Mouse (Mus musculus) kidney, embryonic 15.5 days (tissue): ENCODE results near the gene Mus81. TPM values are rescaled to one million over a fixed set of nuclear protein-coding genes. Genes with fewer than 3 reads are reported as not detected.
A peak's percentile ranks its signal among the peaks of the same experiment; 100 is the strongest.

ENCODE experiments used
- ATAC-seq: fragments of 200-750 bp; cut with Nextera tagmentation; replicated peaks from 2 replicates; pipeline ENCODE4 v1.8.0; 2017; ENCODE audit warnings: moderate TSS enrichment; ENCODE audit not compliant: low FRiP score
- H3K27ac ChIP-seq: fragments of 300-500 bp; sonication (generic); 2 replicates; pipeline ENCODE4 v1.5.1; 2015; ENCODE audit warnings: mild to moderate bottlenecking, inconsistent platforms
- H3K27me3 ChIP-seq: fragments of 300-500 bp; sonication (generic); 2 replicates; pipeline ENCODE4 v1.6.1; 2015; ENCODE audit warnings: inconsistent platforms
- H3K36me3 ChIP-seq: fragments of 300-500 bp; sonication (generic); 2 replicates; pipeline ENCODE4 v1.6.1; 2015; ENCODE audit warnings: inconsistent platforms
- H3K4me1 ChIP-seq: fragments of 300-500 bp; sonication (generic); 2 replicates; pipeline ENCODE4 v1.6.1; 2015; ENCODE audit warnings: inconsistent platforms
- H3K4me2 ChIP-seq: fragments of 300-500 bp; sonication (generic); 2 replicates; pipeline ENCODE4 v1.6.1; 2015; ENCODE audit warnings: moderate library complexity, mild to moderate bottlenecking, inconsistent platforms
- H3K4me3 ChIP-seq: fragments of 300-500 bp; sonication (generic); replicated peaks from 2 replicates; pipeline ENCODE4 v1.5.1; 2015; ENCODE audit warnings: mild to moderate bottlenecking, inconsistent platforms
- H3K9ac ChIP-seq: fragments of 300-500 bp; sonication (generic); 2 replicates; pipeline ENCODE4 v1.6.1; 2015; ENCODE audit warnings: mild to moderate bottlenecking, inconsistent platforms
- H3K9me3 ChIP-seq: fragments of 300-500 bp; sonication (generic); replicated peaks from 2 replicates; pipeline ENCODE4 v1.6.1; 2016; ENCODE audit warnings: inconsistent platforms
- WGBS: fragments of 180-500 bp; shearing (Covaris S2); methylation state at CpG from one replicate; pipeline ENCODE4 v1.1.7; 2015; ENCODE audit warnings: mixed read lengths; 5-methylcytosine and 5-hydroxymethylcytosine counted together
- polyA plus RNA-seq: library from polyadenylated mRNA; unstranded; fragments of >200 nt; fragmentation: Nextera tagmentation; extraction: Ambion mirVana; gene quantifications from 2 replicates; pipeline ENCODE4 v1.2.1, GENCODE M21; 2015

Gene Mus81
- polyA plus RNA-seq, 1 experiment from 2014 or later = 47.4 TPM

- H3K27ac ChIP-seq = no peak overlapping the region; the same call in 1 of the 2 replicates
- H3K4me1 ChIP-seq = peaks cover 45% of the 10 kb centered on the region
- no peak for ATAC-seq
- no peaks in the 10 kb centered on the region for H3K9me3 ChIP-seq
- WGBS = 66% methylated on average over 12 of the region's 12 CpGs
- H3K27me3 ChIP-seq = peaks cover 11% of the 10 kb centered on the region
- H3K36me3 ChIP-seq = peaks cover 13% of the 10 kb centered on the region
- H3K4me2 ChIP-seq = peak overlapping the region; percentile 95
- peak overlapping the region; percentile 6 for H3K9ac ChIP-seq
- peak overlapping the region; percentile 68 for H3K4me3 ChIP-seq
Observed at GRCm38 (mm10) chr19:5455037-5455436, 33.2 kb downstream of the Mus81 start.

DNA sequence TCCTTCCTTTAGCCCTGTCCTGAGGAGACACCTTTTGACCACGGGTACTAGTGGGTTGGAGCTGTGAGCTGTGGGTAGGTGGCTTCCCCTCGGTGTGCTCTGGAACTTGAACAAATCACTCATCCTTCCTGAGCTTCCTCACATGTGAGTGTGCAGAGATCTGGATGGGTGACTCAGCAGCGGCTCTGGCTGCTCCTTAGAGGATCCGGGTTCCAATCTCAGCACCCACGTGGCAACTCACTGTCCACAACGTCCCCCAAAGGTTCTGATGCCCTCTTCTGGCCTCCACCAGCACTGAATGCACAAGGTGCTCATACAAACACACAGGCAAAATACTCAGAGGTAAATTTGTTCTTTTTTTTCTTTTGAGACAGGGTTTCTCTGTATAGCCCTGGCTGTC lies 36.4 kb downstream of the Mus81 start:
- ATAC-seq = no peak

DNA sequence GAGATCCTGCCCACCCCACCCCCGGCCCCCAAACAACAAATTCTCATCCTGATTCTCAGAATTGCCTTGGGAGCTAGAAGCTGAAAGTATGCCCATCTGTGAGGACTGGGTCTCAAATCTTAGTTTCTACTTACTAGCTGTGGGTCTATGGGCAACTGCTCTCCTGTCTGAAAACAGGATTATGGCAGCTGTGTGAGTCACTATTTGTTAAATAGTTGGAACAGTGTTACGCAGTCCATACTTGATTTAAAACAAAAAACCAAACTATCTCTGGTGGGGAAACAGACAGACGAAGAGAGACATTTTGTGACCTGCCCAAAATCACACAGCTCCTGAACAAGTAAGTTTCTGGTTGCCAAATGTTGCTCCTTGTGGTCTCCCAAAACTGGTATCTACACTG lies 38.5 kb downstream of the Mus81 start:
- peaks cover 11% of the 10 kb centered on the region for H3K36me3 ChIP-seq
- 89% methylated on average over 3 of the region's 3 CpGs for WGBS
- H3K4me2 ChIP-seq = no peak overlapping the region
- no peak overlapping the region for H3K27ac ChIP-seq
- no peaks in the 10 kb centered on the region for H3K9me3 ChIP-seq
- H3K4me3 ChIP-seq = no peak overlapping the region
- ATAC-seq = no peak
- peaks cover 33% of the 10 kb centered on the region for H3K4me1 ChIP-seq
- H3K27me3 ChIP-seq = peaks cover 54% of the 10 kb centered on the region
- H3K9ac ChIP-seq = no peak overlapping the region

More for the DNA sequence above, 36.4 kb downstream of the Mus81 start:
- no peak overlapping the region for H3K4me2 ChIP-seq
- no peak overlapping the region for H3K4me3 ChIP-seq
- no peaks in the 10 kb centered on the region for H3K9me3 ChIP-seq
- WGBS = 78% methylated on average over 6 of the region's 6 CpGs
- peaks cover 13% of the 10 kb centered on the region for H3K36me3 ChIP-seq
- H3K27ac ChIP-seq = no peak overlapping the region
- no peak overlapping the region for H3K9ac ChIP-seq
- peaks cover 42% of the 10 kb centered on the region for H3K27me3 ChIP-seq
- peaks cover 48% of the 10 kb centered on the region for H3K4me1 ChIP-seq

DNA sequence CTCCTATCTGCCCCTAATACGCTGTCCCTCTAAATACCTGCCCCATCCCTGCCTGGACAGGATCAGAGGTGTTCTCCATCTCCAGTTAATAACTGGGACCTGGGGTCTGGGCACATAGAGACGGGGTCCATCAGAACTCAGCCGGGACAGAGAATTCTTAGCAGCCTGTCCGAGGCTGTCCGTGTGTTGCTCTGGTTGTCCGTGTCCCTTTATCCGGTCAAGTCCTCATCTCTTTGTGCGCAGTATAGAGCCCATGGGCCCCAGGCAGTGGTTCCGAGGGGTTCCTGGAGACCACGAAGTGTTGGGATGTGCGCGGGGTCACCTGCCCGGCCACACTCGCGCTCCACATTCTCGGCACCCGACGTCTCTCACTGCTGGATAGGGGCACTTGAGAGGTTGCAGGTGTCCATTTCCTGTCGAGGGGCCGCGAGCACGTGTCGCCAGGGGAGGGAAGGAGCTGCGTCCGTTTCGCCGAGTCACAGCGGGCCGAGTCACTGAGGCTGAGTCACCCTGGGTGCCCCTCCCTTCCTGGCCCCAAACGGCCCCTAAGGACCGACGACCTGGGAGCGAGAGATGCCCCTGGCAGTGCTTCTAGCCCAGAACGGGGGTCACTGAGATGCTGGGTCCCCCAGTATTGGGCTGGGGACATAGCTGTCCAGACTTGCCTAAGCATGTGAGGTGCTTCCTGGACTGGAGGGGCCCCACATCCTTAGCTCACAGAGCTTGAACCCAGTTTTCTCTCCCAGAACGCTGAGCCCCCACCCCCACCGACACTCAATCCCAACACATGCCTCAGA lies 39.6 kb downstream of the Mus81 start:
- Histone ChIP-seq H3K9ac (peak overlapping the region; percentile 40; the same call in 1 of the 2 replicates), H3K36me3 (peaks cover under 1% of the 10 kb centered on the region; the same call in 1 of the 2 replicates), H3K9me3 (no peaks in the 10 kb centered on the region), H3K4me1 (peaks cover 28% of the 10 kb centered on the region), H3K4me3 (peak overlapping the region; percentile 58), H3K4me2 (peak overlapping the region; percentile 98), H3K27me3 (peaks cover 59% of the 10 kb centered on the region), H3K27ac (no peak overlapping the region)
- WGBS = 5% methylated on average over 36 of the region's 36 CpGs
- ATAC-seq = 0 out of 2 replicates have a peak, but pooled peaks have one; percentile 20

DNA sequence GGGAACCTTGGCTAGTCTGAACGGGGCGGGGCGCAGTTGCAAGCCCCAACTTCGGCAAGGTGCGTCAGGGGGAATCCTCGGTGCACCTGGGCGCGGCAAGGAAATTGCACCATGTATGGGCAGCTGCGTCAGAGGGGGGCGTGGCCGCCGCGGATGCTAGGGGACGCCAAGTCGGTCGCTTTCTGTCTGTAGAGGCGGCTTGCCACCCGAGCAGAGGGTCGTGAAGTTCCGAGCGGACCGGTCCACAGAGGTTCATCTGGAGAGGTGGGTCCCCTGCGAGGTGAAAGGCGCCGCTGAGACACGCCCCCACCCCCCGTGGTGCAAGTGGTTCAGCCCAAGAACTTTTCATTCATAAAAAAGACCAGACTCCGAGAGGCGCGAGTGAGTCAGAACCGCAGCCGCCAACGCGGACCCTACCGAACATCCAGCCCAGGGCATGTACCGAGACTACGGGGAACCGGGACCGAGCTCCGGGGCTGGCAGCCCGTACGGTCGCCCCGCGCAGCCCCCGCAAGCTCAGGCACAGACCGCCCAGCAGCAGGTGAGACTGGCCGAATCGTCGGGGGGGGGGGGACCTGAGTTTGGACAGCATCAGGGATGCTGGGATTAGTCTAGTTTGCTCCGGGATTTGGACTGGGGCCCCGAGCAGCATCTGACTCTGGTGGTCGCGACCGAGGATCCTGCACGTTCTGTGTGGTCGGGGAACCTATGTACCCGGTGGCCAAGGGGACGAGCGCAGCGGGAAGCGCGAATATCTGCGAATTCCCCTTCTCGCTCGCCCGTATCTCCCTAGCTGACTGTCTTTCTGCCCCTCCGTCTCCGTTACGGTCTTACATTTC lies 40.5 kb downstream of the Mus81 start, which contains the start of gene Fosl1:
TSS of gene Fosl1 (plus strand) at position 33 of the 839 bp plus-strand sequence.
- Histone ChIP-seq H3K4me3 (peak within 1 kb of the TSS; percentile 58), H3K9me3 (no peaks in the 10 kb centered on the region), H3K4me2 (peak within 1 kb of the TSS; percentile 98), H3K27me3 (peaks cover 59% of the 10 kb centered on the region), H3K9ac (peak within 1 kb of the TSS; percentile 40), H3K4me1 (peaks cover 28% of the 10 kb centered on the region), H3K27ac (no peak within 1 kb of the TSS), H3K36me3 (no peaks in the 10 kb centered on the region)
- under 1% methylated on average over 70 of the region's 70 CpGs for WGBS
- peak; percentile 46 for ATAC-seq

DNA sequence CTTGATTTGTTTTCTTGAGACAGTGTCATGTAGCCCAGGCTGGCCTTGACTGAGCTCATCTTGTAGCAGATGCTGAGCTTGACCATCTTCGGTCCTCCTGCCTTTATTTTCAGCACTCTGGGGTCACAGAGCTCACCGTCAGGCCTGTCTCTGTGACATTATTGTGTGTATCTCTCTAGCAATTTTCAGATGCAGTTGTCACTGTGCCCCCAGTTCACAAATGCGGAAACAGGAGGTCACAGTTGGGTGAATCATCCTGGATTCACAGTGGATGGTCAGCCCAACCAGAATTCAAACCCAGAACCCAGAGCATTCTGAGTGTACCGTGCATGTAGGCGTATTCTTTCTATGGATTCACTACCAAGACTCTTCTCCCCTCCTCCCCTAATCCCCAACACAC lies 42.5 kb downstream of the Mus81 start:
- Histone ChIP-seq H3K4me1 (peaks cover 28% of the 10 kb centered on the region), H3K27ac (no peak overlapping the region), H3K27me3 (peaks cover 57% of the 10 kb centered on the region), H3K4me2 (no peak overlapping the region), H3K36me3 (no peaks in the 10 kb centered on the region), H3K4me3 (no peak overlapping the region), H3K9ac (no peak overlapping the region), H3K9me3 (no peaks in the 10 kb centered on the region)
- ATAC-seq = no peak
- 84% methylated on average over 5 of the region's 5 CpGs for WGBS

GRCm38 (mm10) chr19:5444954-5445353 lies 43.2 kb downstream of the Mus81 start:
- Histone ChIP-seq H3K36me3 (no peaks in the 10 kb centered on the region), H3K27me3 (peaks cover 50% of the 10 kb centered on the region), H3K4me3 (no peak overlapping the region; the same call in 1 of the 2 replicates), H3K9me3 (peaks cover 5% of the 10 kb centered on the region; the same call in 1 of the 2 replicates), H3K4me1 (peaks cover 28% of the 10 kb centered on the region), H3K4me2 (peak overlapping the region; percentile 23; the same call in 1 of the 2 replicates), H3K27ac (no peak overlapping the region), H3K9ac (no peak overlapping the region)
- 18% methylated on average over 7 of the region's 7 CpGs for WGBS
- no peak for ATAC-seq

- no peak for ATAC-seq
- peaks cover 5% of the 10 kb centered on the region; the same call in 1 of the 2 replicates for H3K9me3 ChIP-seq
- peak overlapping the region; percentile 23; the same call in 1 of the 2 replicates for H3K4me2 ChIP-seq
- no peak overlapping the region for H3K9ac ChIP-seq
- no peak overlapping the region for H3K4me3 ChIP-seq
- no peaks in the 10 kb centered on the region for H3K36me3 ChIP-seq
- peaks cover 28% of the 10 kb centered on the region for H3K4me1 ChIP-seq
- no peak overlapping the region for H3K27ac ChIP-seq
- peaks cover 44% of the 10 kb centered on the region for H3K27me3 ChIP-seq
- WGBS = 63% methylated on average over 9 of the region's 9 CpGs
Observed at GRCm38 (mm10) chr19:5444371-5444908, 43.8 kb downstream of the Mus81 start.

GRCm38 (mm10) chr19:5433951-5434350 lies 54.3 kb downstream of the Mus81 start:
- H3K9ac ChIP-seq = peak overlapping the region; percentile 42; the same call in 1 of the 2 replicates
- H3K4me3 ChIP-seq = peak overlapping the region; percentile 41
- H3K4me1 ChIP-seq = peaks cover 19% of the 10 kb centered on the region
- no peaks in the 10 kb centered on the region for H3K27me3 ChIP-seq
- H3K9me3 ChIP-seq = no peaks in the 10 kb centered on the region
- WGBS = 62% methylated on average over 7 of the region's 7 CpGs
- no peaks in the 10 kb centered on the region for H3K36me3 ChIP-seq
- no peak for ATAC-seq
- peak overlapping the region; percentile 78 for H3K4me2 ChIP-seq
- H3K27ac ChIP-seq = peak overlapping the region; percentile 82

DNA sequence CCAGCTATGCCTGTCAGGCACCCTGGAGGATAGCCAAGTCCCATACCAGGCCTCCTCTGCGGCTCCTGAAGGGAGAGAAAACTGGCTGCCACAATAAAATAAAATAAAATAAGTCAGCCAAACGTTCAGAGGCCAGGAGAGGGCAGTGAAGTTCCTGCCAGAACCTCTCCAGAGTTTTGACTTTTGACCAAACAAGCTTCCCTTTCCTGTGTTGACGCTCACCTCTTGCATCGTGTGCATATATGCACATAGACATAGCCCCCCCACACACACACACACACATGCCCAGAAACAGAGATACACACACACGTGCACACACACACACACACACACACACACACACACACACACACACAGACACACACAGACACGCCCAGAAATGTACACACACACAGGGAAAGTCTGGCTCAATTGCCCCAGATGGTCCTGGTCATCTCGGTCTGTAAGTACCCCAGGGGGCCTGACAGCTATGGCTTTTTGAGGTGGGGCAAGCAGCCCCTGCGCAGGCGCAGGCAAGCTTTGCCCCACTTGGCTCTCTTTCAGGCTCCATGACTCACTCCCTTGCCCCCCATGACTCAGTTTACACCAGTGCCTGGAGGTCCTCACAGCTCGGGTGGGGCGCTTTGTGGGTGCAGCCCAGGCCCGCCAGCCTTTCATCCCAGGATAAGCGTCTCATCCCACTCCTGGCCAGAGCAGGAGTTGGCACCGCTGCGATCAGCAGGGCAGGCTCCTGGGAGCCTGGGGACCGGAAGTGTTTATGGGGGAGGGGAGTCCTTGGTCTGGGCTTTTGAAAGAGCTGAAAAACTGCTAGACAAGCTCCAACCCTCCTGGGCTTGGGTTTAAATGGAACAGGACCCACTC lies 55.0 kb downstream of the Mus81 start:
- H3K4me1 ChIP-seq = peaks cover 22% of the 10 kb centered on the region
- peak overlapping the region; percentile 82 for H3K27ac ChIP-seq
- H3K4me3 ChIP-seq = peak overlapping the region; percentile 41
- H3K36me3 ChIP-seq = no peaks in the 10 kb centered on the region
- peak; percentile 68 for ATAC-seq
- peak overlapping the region; percentile 78 for H3K4me2 ChIP-seq
- H3K9me3 ChIP-seq = no peaks in the 10 kb centered on the region
- WGBS = 9% methylated on average over 16 of the region's 16 CpGs
- peak overlapping the region; percentile 42 for H3K9ac ChIP-seq
- H3K27me3 ChIP-seq = no peaks in the 10 kb centered on the region
